Mouse (Mus musculus) Muller cell, postnatal 12 days (primary cell): ENCODE results near the gene Magi1.
A peak's percentile ranks its signal among the peaks of the same experiment; 100 is the strongest.
"Not testable (repeated sequence)": the region's sequence is repeated elsewhere in the genome, so short reads cannot be mapped to it uniquely, and the experiment has no call there.

Experiments used
- DNase-seq: peaks from one replicate; pipeline ENCODE4 v3.0.0-alpha.2; 2015; ENCODE audit errors: inconsistent ontology term

Gene Magi1

GRCm38 (mm10) chr6:94063542-94063941, 220.2 kb downstream of the Magi1 start:
- no peak for DNase-seq

GRCm38 (mm10) chr6:94061424-94061980, 222.2 kb downstream of the Magi1 start:
- DNase-seq, result no peak

- DNase-seq, result no peak
Measured at GRCm38 (mm10) chr6:94060621-94061213, 223.0 kb downstream of the Magi1 start.

- DNase-seq, result no peak
Measured at GRCm38 (mm10) chr6:94059090-94059489, 224.6 kb downstream of the Magi1 start.

GRCm38 (mm10) chr6:94053920-94054319, 229.8 kb downstream of the Magi1 start:
- peak; percentile 63 for DNase-seq

- no peak for DNase-seq
Measured at GRCm38 (mm10) chr6:94045180-94045579, 238.5 kb downstream of the Magi1 start.

GRCm38 (mm10) chr6:94043461-94043860, 240.3 kb downstream of the Magi1 start:
- DNase-seq, result no peak

- peak; percentile 9 for DNase-seq
Measured at GRCm38 (mm10) chr6:94040093-94040492, 243.6 kb downstream of the Magi1 start.

GRCm38 (mm10) chr6:94038897-94039296, 244.8 kb downstream of the Magi1 start:
- no peak for DNase-seq

GRCm38 (mm10) chr6:94036554-94036953, 247.2 kb downstream of the Magi1 start:
- no peak for DNase-seq

GRCm38 (mm10) chr6:94026361-94026760, 257.4 kb downstream of the Magi1 start:
- no peak for DNase-seq

- DNase-seq, result no peak
Measured at GRCm38 (mm10) chr6:94022437-94022836, 261.3 kb downstream of the Magi1 start.

GRCm38 (mm10) chr6:94021239-94021962, 262.3 kb downstream of the Magi1 start:
- DNase-seq, result no peak

GRCm38 (mm10) chr6:94020566-94020965, 263.2 kb downstream of the Magi1 start:
- no peak for DNase-seq

- no peak for DNase-seq
Measured at GRCm38 (mm10) chr6:94019935-94020334, 263.8 kb downstream of the Magi1 start.

GRCm38 (mm10) chr6:94013761-94014160, 270.0 kb downstream of the Magi1 start:
- no peak for DNase-seq

- DNase-seq, result no peak
Measured at GRCm38 (mm10) chr6:94011947-94012346, 271.8 kb downstream of the Magi1 start.

- no peak for DNase-seq
Measured at GRCm38 (mm10) chr6:94011521-94011920, 272.2 kb downstream of the Magi1 start.

- DNase-seq, result no peak
Measured at GRCm38 (mm10) chr6:94008577-94008976, 275.1 kb downstream of the Magi1 start.

GRCm38 (mm10) chr6:94003586-94003985, 280.1 kb downstream of the Magi1 start:
- not testable (repeated sequence) for DNase-seq

GRCm38 (mm10) chr6:93996841-93997485, 286.8 kb downstream of the Magi1 start:
- DNase-seq, result no peak

GRCm38 (mm10) chr6:93987561-93987960, 296.2 kb downstream of the Magi1 start:
- no peak for DNase-seq

GRCm38 (mm10) chr6:93985111-93985510, 298.6 kb downstream of the Magi1 start:
- peak; percentile 32 for DNase-seq
